Mouse (Mus musculus) midbrain, embryonic 12.5 days (tissue): ENCODE data around the gene Btrc. TPM values are rescaled to one million over a fixed set of nuclear protein-coding genes. Genes with fewer than 3 reads are reported as not detected.

Experiments
- ATAC-seq: fragments of 200-750 bp; cut with Nextera tagmentation; 2 replicates; pipeline ENCODE4 v1.8.0; 2017; ENCODE audit warnings: low read depth, moderate TSS enrichment, moderate library complexity; ENCODE audit not compliant: low FRiP score
- H3K27ac ChIP-seq: fragments of 300-500 bp; sonication (generic); replicated peaks from 2 replicates; pipeline ENCODE4 v1.5.1; 2016; ENCODE audit warnings: mild to moderate bottlenecking
- H3K27me3 ChIP-seq: fragments of 300-500 bp; sonication (generic); 2 replicates; pipeline ENCODE4 v1.6.1; 2016; ENCODE audit warnings: mild to moderate bottlenecking
- H3K36me3 ChIP-seq: fragments of 300-500 bp; sonication (generic); 2 replicates; pipeline ENCODE4 v1.6.1; 2016
- H3K4me1 ChIP-seq: fragments of 300-500 bp; sonication (generic); 2 replicates; pipeline ENCODE4 v1.6.1; 2016
- H3K4me2 ChIP-seq: fragments of 300-500 bp; sonication (generic); replicated peaks from 2 replicates; pipeline ENCODE4 v1.6.1; 2016; ENCODE audit warnings: mild to moderate bottlenecking, moderate library complexity
- H3K4me3 ChIP-seq: fragments of 300-500 bp; sonication (generic); 2 replicates; pipeline ENCODE4 v1.5.1; 2016; ENCODE audit warnings: mild to moderate bottlenecking
- H3K9ac ChIP-seq: fragments of 300-500 bp; sonication (generic); replicated peaks from 2 replicates; pipeline ENCODE4 v1.6.1; 2016; ENCODE audit warnings: mild to moderate bottlenecking, moderate library complexity
- H3K9me3 ChIP-seq: fragments of 300-500 bp; sonication (generic); 2 replicates; pipeline ENCODE4 v1.6.1; 2016; ENCODE audit warnings: mild to moderate bottlenecking
- WGBS: fragments of 180-500 bp; shearing (Covaris S2); methylation state at CpG from one replicate; pipeline ENCODE4 v1.1.7; 2016; 5-methylcytosine and 5-hydroxymethylcytosine counted together
- polyA plus RNA-seq: library from polyadenylated mRNA; unstranded; fragments of >200 nt; fragmentation: Nextera tagmentation; extraction: Ambion mirVana; gene quantifications from 2 replicates; pipeline ENCODE4 v1.2.1, GENCODE M21; 2016

The Btrc gene
- polyA plus RNA-seq, 1 experiment from 2014 or later, result 56.5 TPM

GRCm38 (mm10) chr19:45480490-45480889 lies 117.0 kb downstream of the Btrc start:
- 89% methylated on average over 2 of the region's 2 CpGs for WGBS
- Histone ChIP-seq H3K9ac (no peak overlapping the region), H3K4me1 (peaks cover 16% of the 10 kb centered on the region)

GRCm38 (mm10) chr19:45480951-45481350 lies 117.4 kb downstream of the Btrc start:
- H3K9ac ChIP-seq, result no peak overlapping the region

More at GRCm38 (mm10) chr19:45480490-45480889, 117.0 kb downstream of the Btrc start:
- H3K4me3 ChIP-seq, result no peak overlapping the region
- no peak overlapping the region for H3K27ac ChIP-seq
- ATAC-seq, result no peak
- H3K36me3 ChIP-seq, result no peaks in the 10 kb centered on the region
- no peaks in the 10 kb centered on the region for H3K9me3 ChIP-seq
- H3K27me3 ChIP-seq, result peaks cover 6% of the 10 kb centered on the region; the same call in 1 of the 2 replicates
- H3K4me2 ChIP-seq, result no peak overlapping the region

GRCm38 (mm10) chr19:45483470-45483869 lies 119.9 kb downstream of the Btrc start:
- no peaks in the 10 kb centered on the region for H3K9me3 ChIP-seq
- no peaks in the 10 kb centered on the region for H3K27me3 ChIP-seq
- no peak for ATAC-seq
- no peak overlapping the region for H3K27ac ChIP-seq
- H3K9ac ChIP-seq, result no peak overlapping the region
- H3K4me3 ChIP-seq, result no peak overlapping the region
- H3K4me1 ChIP-seq, result no peaks in the 10 kb centered on the region; the same call in 1 of the 2 replicates
- WGBS, result 83% methylated on average over 2 of the region's 2 CpGs
- no peak overlapping the region for H3K4me2 ChIP-seq
- no peaks in the 10 kb centered on the region for H3K36me3 ChIP-seq

More at GRCm38 (mm10) chr19:45480951-45481350, 117.4 kb downstream of the Btrc start:
- Histone ChIP-seq H3K36me3 (no peaks in the 10 kb centered on the region), H3K27ac (no peak overlapping the region), H3K4me2 (no peak overlapping the region), H3K27me3 (peaks cover 4% of the 10 kb centered on the region; the same call in 1 of the 2 replicates), H3K9me3 (no peaks in the 10 kb centered on the region), H3K4me1 (peaks cover 12% of the 10 kb centered on the region), H3K4me3 (no peak overlapping the region)
- ATAC-seq, result no peak
- 89% methylated on average over 4 of the region's 4 CpGs for WGBS

- Histone ChIP-seq H3K9ac (no peak overlapping the region), H3K27ac (no peak overlapping the region), H3K4me1 (no peaks in the 10 kb centered on the region; the same call in 1 of the 2 replicates), H3K4me3 (no peak overlapping the region), H3K4me2 (no peak overlapping the region), H3K27me3 (no peaks in the 10 kb centered on the region), H3K9me3 (no peaks in the 10 kb centered on the region), H3K36me3 (no peaks in the 10 kb centered on the region)
- WGBS, result 91% methylated on average over 6 of the region's 6 CpGs
- ATAC-seq, result no peak
These were observed 122.9 kb downstream of the Btrc start for GRCm38 (mm10) chr19:45486206-45486991.

GRCm38 (mm10) chr19:45486992-45487387 lies 123.5 kb downstream of the Btrc start:
- Histone ChIP-seq H3K4me3 (no peak overlapping the region), H3K27ac (no peak overlapping the region), H3K9ac (no peak overlapping the region), H3K27me3 (no peaks in the 10 kb centered on the region), H3K9me3 (no peaks in the 10 kb centered on the region), H3K4me1 (no peaks in the 10 kb centered on the region; the same call in 1 of the 2 replicates), H3K4me2 (no peak overlapping the region), H3K36me3 (no peaks in the 10 kb centered on the region)
- WGBS, result 81% methylated on average over 3 of the region's 3 CpGs
- no peak for ATAC-seq

- H3K27me3 ChIP-seq, result no peaks in the 10 kb centered on the region
- H3K4me3 ChIP-seq, result no peak overlapping the region
- no peak overlapping the region for H3K27ac ChIP-seq
- H3K36me3 ChIP-seq, result no peaks in the 10 kb centered on the region
- no peak overlapping the region for H3K9ac ChIP-seq
- H3K9me3 ChIP-seq, result no peaks in the 10 kb centered on the region
- peaks cover 22% of the 10 kb centered on the region; the same call in 1 of the 2 replicates for H3K4me1 ChIP-seq
- WGBS, result 86% methylated on average over 6 of the region's 6 CpGs
- no peak for ATAC-seq
- no peak overlapping the region for H3K4me2 ChIP-seq
These were observed 126.4 kb downstream of the Btrc start for GRCm38 (mm10) chr19:45489961-45490360.

- no peak overlapping the region for H3K4me3 ChIP-seq
- ATAC-seq, result no peak
- H3K4me1 ChIP-seq, result peaks cover 22% of the 10 kb centered on the region; the same call in 1 of the 2 replicates
- H3K27ac ChIP-seq, result no peak overlapping the region
- WGBS, result 82% methylated on average over 7 of the region's 7 CpGs
- H3K9me3 ChIP-seq, result no peaks in the 10 kb centered on the region
- H3K9ac ChIP-seq, result no peak overlapping the region
- no peak overlapping the region for H3K4me2 ChIP-seq
- no peaks in the 10 kb centered on the region for H3K36me3 ChIP-seq
- no peaks in the 10 kb centered on the region for H3K27me3 ChIP-seq
These were observed 127.7 kb downstream of the Btrc start for GRCm38 (mm10) chr19:45491246-45491645.

- Histone ChIP-seq H3K9me3 (no peaks in the 10 kb centered on the region), H3K9ac (no peak overlapping the region), H3K36me3 (no peaks in the 10 kb centered on the region), H3K4me3 (no peak overlapping the region), H3K4me1 (peaks cover 22% of the 10 kb centered on the region; the same call in 1 of the 2 replicates), H3K27me3 (no peaks in the 10 kb centered on the region), H3K4me2 (no peak overlapping the region), H3K27ac (no peak overlapping the region)
- no peak for ATAC-seq
- 69% methylated on average over 10 of the region's 10 CpGs for WGBS
These were observed 130.7 kb downstream of the Btrc start for GRCm38 (mm10) chr19:45494121-45494775.

GRCm38 (mm10) chr19:45505446-45505845 lies 141.9 kb downstream of the Btrc start:
- no peak for ATAC-seq
- H3K9ac ChIP-seq, result no peak overlapping the region
- 81% methylated on average over 7 of the region's 7 CpGs for WGBS

GRCm38 (mm10) chr19:45507531-45507930 lies 144.0 kb downstream of the Btrc start:
- Histone ChIP-seq H3K9ac (no peak overlapping the region), H3K4me1 (no peaks in the 10 kb centered on the region), H3K27me3 (no peaks in the 10 kb centered on the region), H3K36me3 (no peaks in the 10 kb centered on the region), H3K9me3 (no peaks in the 10 kb centered on the region), H3K4me3 (no peak overlapping the region), H3K4me2 (no peak overlapping the region), H3K27ac (no peak overlapping the region)
- 83% methylated on average over 19 of the region's 19 CpGs for WGBS
- no peak for ATAC-seq

More at GRCm38 (mm10) chr19:45505446-45505845, 141.9 kb downstream of the Btrc start:
- Histone ChIP-seq H3K27ac (no peak overlapping the region), H3K9me3 (no peaks in the 10 kb centered on the region), H3K27me3 (no peaks in the 10 kb centered on the region), H3K4me3 (no peak overlapping the region), H3K4me1 (no peaks in the 10 kb centered on the region), H3K36me3 (no peaks in the 10 kb centered on the region), H3K4me2 (no peak overlapping the region)

- 82% methylated on average over 3 of the region's 3 CpGs for WGBS
- no peak overlapping the region for H3K9ac ChIP-seq
- H3K36me3 ChIP-seq, result peaks cover 27% of the 10 kb centered on the region
- H3K27me3 ChIP-seq, result no peaks in the 10 kb centered on the region
- H3K27ac ChIP-seq, result no peak overlapping the region
- no peak overlapping the region for H3K4me3 ChIP-seq
- H3K4me1 ChIP-seq, result no peaks in the 10 kb centered on the region
- no peaks in the 10 kb centered on the region for H3K9me3 ChIP-seq
- no peak overlapping the region for H3K4me2 ChIP-seq
- ATAC-seq, result no peak
These were observed 147.1 kb downstream of the Btrc start for GRCm38 (mm10) chr19:45510680-45511079.

- peaks cover 30% of the 10 kb centered on the region for H3K36me3 ChIP-seq
- 80% methylated on average over 4 of the region's 4 CpGs for WGBS
- ATAC-seq, result no peak
- H3K27me3 ChIP-seq, result no peaks in the 10 kb centered on the region
- H3K9me3 ChIP-seq, result no peaks in the 10 kb centered on the region
- no peak overlapping the region for H3K27ac ChIP-seq
- H3K4me1 ChIP-seq, result no peaks in the 10 kb centered on the region
- no peak overlapping the region for H3K4me3 ChIP-seq
- H3K4me2 ChIP-seq, result no peak overlapping the region
- no peak overlapping the region for H3K9ac ChIP-seq
These were observed 147.9 kb downstream of the Btrc start for GRCm38 (mm10) chr19:45511406-45511805.
